Mouse (Mus musculus) lung, postnatal 36 days (tissue): ENCODE measurements at regions not wholly inside any gene's neighbourhood (a gene's known extent, or its start where the extent isn't known, plus 50 kb on each side); places are given as distances from the start of the nearest gene placed in this dataset.

Experiments
- DNase-seq: peaks from one replicate; pipeline ENCODE4 v3.0.0; 2022; ENCODE audit warnings: mixed read lengths

GRCm38 (mm10) chr1:60665329-60665728, 51.3 kb upstream of the Cd28 start:
- DNase-seq: no peak

GRCm38 (mm10) chr1:60662301-60662986, 54.2 kb upstream of the Cd28 start:
- peak; percentile 69 for DNase-seq

- DNase-seq: no peak
Observed at GRCm38 (mm10) chr1:60661857-60662256, 54.7 kb upstream of the Cd28 start.

GRCm38 (mm10) chr1:60659604-60660003, 57.0 kb upstream of the Cd28 start:
- DNase-seq: no peak

- DNase-seq: no peak
Observed at GRCm38 (mm10) chr1:60659041-60659440, 57.6 kb upstream of the Cd28 start.

GRCm38 (mm10) chr1:60658383-60658782, 58.2 kb upstream of the Cd28 start:
- DNase-seq: no peak

GRCm38 (mm10) chr1:60657511-60657910, 59.1 kb upstream of the Cd28 start:
- no peak for DNase-seq

- peak; percentile 22 for DNase-seq
Observed at GRCm38 (mm10) chr1:60656976-60657375, 59.6 kb upstream of the Cd28 start.

GRCm38 (mm10) chr1:60655691-60656595, 60.7 kb upstream of the Cd28 start:
- peak; percentile 33 for DNase-seq

- DNase-seq: no peak
Observed at GRCm38 (mm10) chr1:60655206-60655605, 61.4 kb upstream of the Cd28 start.

GRCm38 (mm10) chr1:60652570-60653011, 64.0 kb upstream of the Cd28 start:
- peak; percentile 79 for DNase-seq

- DNase-seq: peak; percentile 37
Observed at GRCm38 (mm10) chr1:60650158-60650557, 66.4 kb upstream of the Cd28 start.

GRCm38 (mm10) chr1:60649303-60649850, 67.2 kb upstream of the Cd28 start:
- no peak for DNase-seq

GRCm38 (mm10) chr1:60646828-60647227, 69.8 kb upstream of the Cd28 start:
- no peak for DNase-seq

- peak; percentile 60 for DNase-seq
Observed at GRCm38 (mm10) chr1:60646174-60646573, 70.4 kb upstream of the Cd28 start.

- DNase-seq: no peak
Observed at GRCm38 (mm10) chr1:60645176-60645575, 71.4 kb upstream of the Cd28 start.

- DNase-seq: no peak
Observed at GRCm38 (mm10) chr1:60642761-60643160, 73.8 kb upstream of the Cd28 start.

- DNase-seq: peak; percentile 64
Observed at GRCm38 (mm10) chr1:60642175-60642574, 74.4 kb upstream of the Cd28 start.

- peak; percentile 61 for DNase-seq
Observed at GRCm38 (mm10) chr1:60641324-60641764, 74.4 kb upstream of the Raph1 start.

- DNase-seq: no peak
Observed at GRCm38 (mm10) chr1:60639536-60639935, 72.6 kb upstream of the Raph1 start.

- DNase-seq: no peak
Observed at GRCm38 (mm10) chr1:60639059-60639458, 72.2 kb upstream of the Raph1 start.

GRCm38 (mm10) chr1:60636802-60637452, 70.0 kb upstream of the Raph1 start:
- DNase-seq: no peak
